Mouse (Mus musculus): ENCODE results near the gene Adamts20. TPM values are rescaled to one million over a fixed set of nuclear protein-coding genes. Genes with fewer than 3 reads are reported as not detected.

The Adamts20 gene
- polyA plus RNA-seq, 1 experiment from 2014 or later = 1.6 TPM

Other genes with a start within 250 kb of the Adamts20 start
- 6.1 and 7.1 TPM in 2 replicates for gene Pus7l, start 78.1 kb upstream of the Adamts20 start, polyA plus RNA-seq (2015; fragmentation: Nextera tagmentation; extraction: Ambion mirVana)
- 9.2 and 9.8 TPM in 2 replicates for gene Irak4, start 78.2 kb upstream of the Adamts20 start, polyA plus RNA-seq (2015; fragmentation: Nextera tagmentation; extraction: Ambion mirVana)
- gene Twf1, start 124.5 kb upstream of the Adamts20 start, polyA plus RNA-seq (2015; fragmentation: Nextera tagmentation; extraction: Ambion mirVana) = 79.6 and 83.1 TPM in 2 replicates
- 2.7 and 4.5 TPM in 2 replicates for gene Tmem117, start 163.8 kb upstream of the Adamts20 start, polyA plus RNA-seq (2015; fragmentation: Nextera tagmentation; extraction: Ambion mirVana)